Mouse (Mus musculus): ENCODE measurements around the gene Ccdc85a. TPM values are rescaled to one million over a fixed set of nuclear protein-coding genes. Genes with fewer than 3 reads are reported as not detected.

The Ccdc85a gene
- 28.6 and 30.0 TPM in 2 replicates for polyA plus RNA-seq (2012; rRNA removed)

GRCm38 (mm10) chr11:28583911-28584434 lies at the start of gene Ccdc85a:
Gene Ccdc85a, minus strand, starts transcription at chr11:28584324.
- DNase-seq (ENCODE audit: extremely low spot score in 1 of 2, low spot score in 1 of 2) = peak; percentile 90 to 96

GRCm38 (mm10) chr11:28633571-28634125 lies 49.5 kb upstream of the Ccdc85a start:
- no peak for DNase-seq (ENCODE audit: extremely low spot score in 1 of 2, low spot score in 1 of 2)

- no peak for DNase-seq (ENCODE audit: extremely low spot score in 1 of 2, low spot score in 1 of 2)
These were observed 49.0 kb upstream of the Ccdc85a start for GRCm38 (mm10) chr11:28633093-28633492.

- no peak for DNase-seq (ENCODE audit: extremely low spot score in 1 of 2, low spot score in 1 of 2)
These were observed 46.6 kb upstream of the Ccdc85a start for GRCm38 (mm10) chr11:28630771-28631170.

GRCm38 (mm10) chr11:28610781-28611491 lies 26.8 kb upstream of the Ccdc85a start:
- DNase-seq (ENCODE audit: extremely low spot score in 1 of 2, low spot score in 1 of 2) = peak in 1 of 2 experiments; percentile 13

GRCm38 (mm10) chr11:28583138-28583910 lies 800 bp downstream of the Ccdc85a start:
- DNase-seq (ENCODE audit: extremely low spot score in 1 of 2, low spot score in 1 of 2) = peak in 1 of 2 experiments; percentile 45

GRCm38 (mm10) chr11:28582218-28582617 lies 1.9 kb downstream of the Ccdc85a start:
- DNase-seq (ENCODE audit: extremely low spot score in 1 of 2, low spot score in 1 of 2) = no peak

- peak; percentile 70 to 73 for DNase-seq (ENCODE audit: extremely low spot score in 1 of 2, low spot score in 1 of 2)
These were observed 11.7 kb downstream of the Ccdc85a start for GRCm38 (mm10) chr11:28572423-28572822.

- no peak for DNase-seq (ENCODE audit: extremely low spot score in 1 of 2, low spot score in 1 of 2)
These were observed 27.7 kb downstream of the Ccdc85a start for GRCm38 (mm10) chr11:28556420-28556819.

GRCm38 (mm10) chr11:28543429-28543828 lies 40.7 kb downstream of the Ccdc85a start:
- no peak for DNase-seq (ENCODE audit: extremely low spot score in 1 of 2, low spot score in 1 of 2)

- DNase-seq (ENCODE audit: extremely low spot score in 1 of 2, low spot score in 1 of 2) = no peak
These were observed 42.8 kb downstream of the Ccdc85a start for GRCm38 (mm10) chr11:28541307-28541706.

GRCm38 (mm10) chr11:28533286-28533685 lies 50.8 kb downstream of the Ccdc85a start:
- DNase-seq (ENCODE audit: extremely low spot score in 1 of 2, low spot score in 1 of 2) = peak in 1 of 2 experiments; percentile 11

- DNase-seq (ENCODE audit: extremely low spot score in 1 of 2, low spot score in 1 of 2) = no peak
These were observed 82.9 kb downstream of the Ccdc85a start for GRCm38 (mm10) chr11:28501190-28501589.

GRCm38 (mm10) chr11:28497034-28497433 lies 87.1 kb downstream of the Ccdc85a start:
- DNase-seq (ENCODE audit: extremely low spot score in 1 of 2, low spot score in 1 of 2) = no peak

GRCm38 (mm10) chr11:28493362-28493761 lies 90.8 kb downstream of the Ccdc85a start:
- DNase-seq (ENCODE audit: extremely low spot score in 1 of 2, low spot score in 1 of 2) = peak in 1 of 2 experiments; percentile 13

- no peak for DNase-seq (ENCODE audit: extremely low spot score in 1 of 2, low spot score in 1 of 2)
These were observed 92.8 kb downstream of the Ccdc85a start for GRCm38 (mm10) chr11:28491330-28491729.

GRCm38 (mm10) chr11:28484083-28484729 lies 99.9 kb downstream of the Ccdc85a start:
- no peak for DNase-seq (ENCODE audit: extremely low spot score in 1 of 2, low spot score in 1 of 2)

GRCm38 (mm10) chr11:28477088-28477487 lies 107.0 kb downstream of the Ccdc85a start:
- DNase-seq (ENCODE audit: extremely low spot score in 1 of 2, low spot score in 1 of 2) = no peak

- no peak for DNase-seq (ENCODE audit: extremely low spot score in 1 of 2, low spot score in 1 of 2)
These were observed 118.4 kb downstream of the Ccdc85a start for GRCm38 (mm10) chr11:28465726-28466125.

GRCm38 (mm10) chr11:28464926-28465325 lies 119.2 kb downstream of the Ccdc85a start:
- DNase-seq (ENCODE audit: extremely low spot score in 1 of 2, low spot score in 1 of 2) = peak in 1 of 2 experiments; percentile 17

GRCm38 (mm10) chr11:28459165-28459564 lies 125.0 kb downstream of the Ccdc85a start:
- peak; percentile 21 to 47 for DNase-seq (ENCODE audit: extremely low spot score in 1 of 2, low spot score in 1 of 2)

All from frontal cortex, adult 2 months (tissue).